Mouse (Mus musculus): Measurements from ENCODE around the gene Cst9. TPM values are rescaled to one million over a fixed set of nuclear protein-coding genes. Genes with fewer than 3 reads are reported as not detected.

Cst9 gene
- total and polyA plus RNA-seq, 3 experiments = not detected

- H3K4me1 ChIP-seq (ENCODE audit: control insufficient read depth in 1 of 2, insufficient read depth in 2 of 2, low read length in 2 of 2) = peaks cover 0 to 11% of the 10 kb centered on the region in 2 experiments; a peak in 3 of 4 replicates
- H3K27ac ChIP-seq (ENCODE audit: control insufficient read depth, low read depth, low read length) = peak within 1 kb of the TSS; percentile 60
These were observed 40.4 kb downstream of the Cst9 start, which contains the start of gene Cst3 for GRCm38 (mm10) chr2:148875335-148875811. Gene Cst3 (minus strand): TSS chr2:148875692.

GRCm38 (mm10) chr2:148877016-148877770, 42.2 kb downstream of the Cst9 start:
- Histone ChIP-seq H3K9ac (ENCODE audit: control insufficient read depth, low read depth, low read length, poor library complexity, severe bottlenecking) (no peak overlapping the region), H3K4me1 (ENCODE audit: control insufficient read depth in 1 of 2, insufficient read depth in 2 of 2, low read length in 2 of 2) (peaks cover 0 to 11% of the 10 kb centered on the region in 2 experiments; a peak in 3 of 4 replicates), H3K9me3 (replicated peaks; ENCODE audit: insufficient read depth, low read length) (no peaks in the 10 kb centered on the region), H3K27me3 (ENCODE audit: control insufficient read depth in 1 of 2, insufficient read depth in 2 of 2, low read length in 2 of 2) (peaks cover 0 to 2% of the 10 kb centered on the region in 2 experiments; a peak in 2 of 4 replicates), H3K79me2 (ENCODE audit: control insufficient read depth, insufficient read depth, low read length, poor library complexity) (peaks cover 11% of the 10 kb centered on the region), H3K27ac (ENCODE audit: control insufficient read depth, low read depth, low read length) (no peak overlapping the region), H3K4me3 (ENCODE audit: control insufficient read depth in 1 of 2, insufficient read depth in 1 of 2, low read depth in 2 of 2, low read length in 2 of 2) (no peak overlapping the region), H3K36me3 (ENCODE audit: control insufficient read depth in 1 of 2, insufficient read depth in 2 of 2, low read length in 2 of 2) (peaks cover 0 to 2% of the 10 kb centered on the region in 2 experiments; a peak in 1 of 4 replicates)
- TF ChIP-seq MEF2A (IDR thresholded peaks at IDR 0.05; ENCODE audit: extremely low read depth, insufficient replicate concordance, low read depth, low read length, poor library complexity, severe bottlenecking) = no peak
- TF ChIP-seq KAT2A (conservative IDR thresholded peaks at IDR 0.05; ENCODE audit: low read depth, low read length) = no peak
- no peak for TF ChIP-seq GABPA (IDR thresholded peaks at IDR 0.05; ENCODE audit: low read depth, low read length)
- no peak for TF ChIP-seq CHD1 (IDR thresholded peaks at IDR 0.05; ENCODE audit: low read depth, low read length)
- no peak for TF ChIP-seq ZC3H11A (IDR thresholded peaks at IDR 0.05; ENCODE audit: low read depth, low read length)
- no peak for TF ChIP-seq UBTF (IDR thresholded peaks at IDR 0.05; ENCODE audit: borderline replicate concordance, insufficient read depth, low read depth, low read length)
- TF ChIP-seq RCOR1 (IDR thresholded peaks at IDR 0.05; ENCODE audit: low read depth, low read length) = no peak
- TF ChIP-seq JUND (IDR thresholded peaks at IDR 0.05; ENCODE audit: low read depth, low read length) = no peak
- TF ChIP-seq MYB (IDR thresholded peaks at IDR 0.05; ENCODE audit: low read depth, low read length) = no peak
- TF ChIP-seq SMC3 (IDR thresholded peaks at IDR 0.05; ENCODE audit: low read depth, low read length) = no peak
- TF ChIP-seq POLR2AphosphoS2 (IDR thresholded peaks at IDR 0.05; ENCODE audit: low read length) = no peak
- no peak for TF ChIP-seq USF2 (IDR thresholded peaks at IDR 0.05; ENCODE audit: borderline replicate concordance in 1 of 2, insufficient read depth in 1 of 2, low read depth in 1 of 2, low read length in 2 of 2)
- TF ChIP-seq MAX (IDR thresholded peaks at IDR 0.05; ENCODE audit: low read length) = no peak
- no peak for TF ChIP-seq TCF12 (IDR thresholded peaks at IDR 0.05; ENCODE audit: low read depth, low read length)
- TF ChIP-seq E2F4 (IDR thresholded peaks at IDR 0.05; ENCODE audit: borderline replicate concordance, low read depth, low read length) = no peak
- no peak for TF ChIP-seq USF1 (IDR thresholded peaks at IDR 0.05; ENCODE audit: low read depth, low read length)
- no peak for DNase-seq (ENCODE audit: low read depth, low spot score)

More at GRCm38 (mm10) chr2:148875335-148875811, 40.4 kb downstream of the Cst9 start, which contains the start of gene Cst3:
- peak; percentile 92 for DNase-seq (ENCODE audit: low read depth, low spot score)
- Histone ChIP-seq H3K9ac (ENCODE audit: control insufficient read depth, low read depth, low read length, poor library complexity, severe bottlenecking) (peak within 1 kb of the TSS; percentile 77), H3K36me3 (ENCODE audit: control insufficient read depth in 1 of 2, insufficient read depth in 2 of 2, low read length in 2 of 2) (peaks cover 0 to 2% of the 10 kb centered on the region in 2 experiments; a peak in 1 of 4 replicates), H3K27me3 (ENCODE audit: control insufficient read depth in 1 of 2, insufficient read depth in 2 of 2, low read length in 2 of 2) (no peaks in the 10 kb centered on the region; a peak in 2 of 4 replicates), H3K79me2 (ENCODE audit: control insufficient read depth, insufficient read depth, low read length, poor library complexity) (peaks cover 11% of the 10 kb centered on the region), H3K9me3 (replicated peaks; ENCODE audit: insufficient read depth, low read length) (no peaks in the 10 kb centered on the region), H3K4me3 (ENCODE audit: control insufficient read depth in 1 of 2, insufficient read depth in 1 of 2, low read depth in 2 of 2, low read length in 2 of 2) (peak within 1 kb of the TSS; percentile 91 to 92)
- no peak for TF ChIP-seq GABPA (IDR thresholded peaks at IDR 0.05; ENCODE audit: low read depth, low read length)
- no peak for TF ChIP-seq CTCF (IDR thresholded peaks at IDR 0.05 in 2 of 3, conservative IDR thresholded peaks at IDR 0.05 in 1 of 3; ENCODE audit: control insufficient read depth in 1 of 3, insufficient read depth in 1 of 3, low read depth in 2 of 3, low read length in 3 of 3, poor library complexity in 1 of 3, severe bottlenecking in 1 of 3)
- no peak for TF ChIP-seq RCOR1 (IDR thresholded peaks at IDR 0.05; ENCODE audit: low read depth, low read length)
- peak; percentile 57; the same call in 1 of the 2 replicates for TF ChIP-seq HCFC1 (IDR thresholded peaks at IDR 0.05; ENCODE audit: low read depth, low read length)
- peak; percentile 38; the same call in 1 of the 2 replicates for TF ChIP-seq ZMIZ1 (IDR thresholded peaks at IDR 0.05; ENCODE audit: low read depth, low read length)
- no peak for TF ChIP-seq E2F4 (IDR thresholded peaks at IDR 0.05; ENCODE audit: borderline replicate concordance, low read depth, low read length)
- TF ChIP-seq NRF1 (IDR thresholded peaks at IDR 0.05; ENCODE audit: insufficient read depth, low read depth, low read length, poor library complexity, severe bottlenecking) = no peak
- 0 out of 2 replicates have a peak, but pooled peaks have one; percentile 10 for TF ChIP-seq BHLHE40 (IDR thresholded peaks at IDR 0.05; ENCODE audit: borderline replicate concordance, low read depth, low read length)
- TF ChIP-seq TAL1 (IDR thresholded peaks at IDR 0.05; ENCODE audit: low read length) = no peak
- TF ChIP-seq POLR2A (IDR thresholded peaks at IDR 0.05; ENCODE audit: control insufficient read depth in 1 of 2, insufficient read depth in 1 of 2, low read depth in 1 of 2, low read length in 2 of 2, poor library complexity in 1 of 2) = peak; percentile 64 to 78
- 0 out of 2 replicates have a peak, but pooled peaks have one; percentile 46 for TF ChIP-seq TBP (IDR thresholded peaks at IDR 0.05; ENCODE audit: low read depth, low read length)
- TF ChIP-seq ELF1 (IDR thresholded peaks at IDR 0.05; ENCODE audit: low read depth, low read length) = 0 out of 2 replicates have a peak, but pooled peaks have one; percentile 35
- TF ChIP-seq TCF12 (IDR thresholded peaks at IDR 0.05; ENCODE audit: low read depth, low read length) = no peak
- peak; percentile 86 for TF ChIP-seq NELFE (IDR thresholded peaks at IDR 0.05; ENCODE audit: low read depth, low read length)
- no peak for TF ChIP-seq GATA1 (IDR thresholded peaks at IDR 0.05; ENCODE audit: low read depth, low read length)
- TF ChIP-seq USF1 (IDR thresholded peaks at IDR 0.05; ENCODE audit: low read depth, low read length) = no peak
- TF ChIP-seq POLR2AphosphoS2 (IDR thresholded peaks at IDR 0.05; ENCODE audit: low read length) = peak; percentile 69; the same call in 1 of the 2 replicates
- no peak for TF ChIP-seq MAZ (IDR thresholded peaks at IDR 0.05; ENCODE audit: low read depth, low read length)
- no peak for TF ChIP-seq ZC3H11A (IDR thresholded peaks at IDR 0.05; ENCODE audit: low read depth, low read length)
- TF ChIP-seq CHD1 (IDR thresholded peaks at IDR 0.05; ENCODE audit: low read depth, low read length) = no peak
- peak; percentile 49; the same call in 1 of the 2 replicates for TF ChIP-seq SIN3A (IDR thresholded peaks at IDR 0.05; ENCODE audit: low read length)
- peak; percentile 59 to 64 for TF ChIP-seq EP300 (IDR thresholded peaks at IDR 0.05; ENCODE audit: low read depth in 1 of 2, low read length in 2 of 2)
- no peak for TF ChIP-seq POLR2AphosphoS5 (IDR thresholded peaks at IDR 0.05; ENCODE audit: borderline replicate concordance, low read depth, low read length)
- TF ChIP-seq RAD21 (IDR thresholded peaks at IDR 0.05; ENCODE audit: low read depth, low read length) = no peak
- TF ChIP-seq MYC (IDR thresholded peaks at IDR 0.05; ENCODE audit: low read depth, low read length) = no peak
- peak; percentile 61 for TF ChIP-seq CHD2 (IDR thresholded peaks at IDR 0.05; ENCODE audit: low read length)
- peak; percentile 74 for TF ChIP-seq ETS1 (IDR thresholded peaks at IDR 0.05; ENCODE audit: low read depth, low read length)
